Mouse (Mus musculus): ENCODE results near the gene Ggt6.
A peak's percentile ranks its signal among the peaks of the same experiment; 100 is the strongest.

Gene Ggt6

DNA sequence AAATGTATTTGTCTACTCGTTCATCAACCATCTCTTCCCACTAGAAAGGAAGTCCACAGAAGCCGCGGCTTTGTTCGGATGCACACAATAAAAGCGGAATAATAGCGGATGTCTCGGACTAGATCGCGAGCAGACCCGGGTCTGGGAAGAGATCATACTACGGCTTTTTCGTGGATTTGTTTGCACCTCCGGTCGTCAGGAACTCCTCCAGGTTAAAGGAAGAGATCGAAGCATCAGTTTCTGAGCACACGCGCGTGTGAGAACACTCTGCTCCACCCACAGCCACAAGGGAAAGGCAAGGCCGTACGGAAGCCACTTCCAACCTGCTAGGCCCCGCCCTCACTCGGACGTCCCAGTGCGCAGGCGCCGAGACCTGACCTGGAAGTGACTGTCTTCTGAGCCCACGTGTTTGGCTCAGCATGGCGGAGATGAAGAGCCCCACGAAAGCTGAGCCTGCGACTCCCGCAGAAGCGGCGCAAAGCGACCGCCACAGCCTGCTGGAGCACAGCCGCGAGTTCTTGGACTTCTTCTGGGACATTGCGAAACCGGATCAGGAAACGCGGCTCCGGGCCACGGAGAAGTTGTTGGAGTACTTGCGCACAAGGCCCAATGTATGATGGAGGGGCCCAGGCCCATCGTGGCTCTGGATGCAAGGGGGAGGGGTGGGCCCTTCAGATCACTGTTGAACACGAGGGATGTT is 5.8 kb downstream of the Ggt6 start, which contains the start of gene Mybbp1a:
Gene Mybbp1a (plus strand): TSS at position 391 of the 700 bp plus-strand sequence.
- peak; percentile 98 to 99 for DNase-seq

DNA sequence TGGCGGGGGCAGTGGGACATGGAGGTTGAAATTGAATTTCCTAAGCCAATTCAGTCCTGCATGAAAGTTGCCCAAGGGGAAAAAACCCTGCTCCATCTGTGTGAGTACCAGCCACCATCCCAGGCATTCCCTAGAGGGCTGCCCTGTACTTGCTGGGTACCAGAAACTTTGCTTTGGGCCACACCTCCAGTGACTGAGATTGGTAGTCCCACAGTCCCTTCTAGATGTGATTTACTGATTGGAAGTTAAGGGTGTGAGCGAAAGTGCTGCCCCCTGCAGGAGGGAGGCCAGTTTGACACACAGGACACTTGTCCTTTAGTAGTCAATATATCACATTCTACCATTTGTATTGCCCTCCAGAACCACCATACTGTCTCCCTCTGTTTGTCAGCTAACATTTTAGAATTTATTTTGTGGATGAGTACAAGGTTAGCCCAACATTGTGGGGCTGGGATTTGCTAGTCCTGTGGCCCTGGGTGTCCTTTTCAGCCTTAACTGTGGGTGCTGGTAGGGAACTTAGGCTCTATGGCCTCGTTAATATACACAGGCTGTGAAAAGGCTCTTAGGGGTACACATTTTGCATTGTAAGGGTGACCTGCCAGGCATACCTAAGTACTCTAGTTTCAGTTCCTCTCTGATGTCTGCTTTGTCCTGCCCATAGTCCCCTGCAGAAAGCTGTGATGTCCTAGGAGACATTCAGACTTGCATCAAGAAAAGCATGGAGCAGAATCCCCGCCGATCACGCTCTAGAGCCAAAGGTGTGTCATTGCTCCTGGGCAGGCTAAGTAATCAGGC is 11.2 kb downstream of the Ggt6 start:
- peak; percentile 36 to 43 for DNase-seq

DNA sequence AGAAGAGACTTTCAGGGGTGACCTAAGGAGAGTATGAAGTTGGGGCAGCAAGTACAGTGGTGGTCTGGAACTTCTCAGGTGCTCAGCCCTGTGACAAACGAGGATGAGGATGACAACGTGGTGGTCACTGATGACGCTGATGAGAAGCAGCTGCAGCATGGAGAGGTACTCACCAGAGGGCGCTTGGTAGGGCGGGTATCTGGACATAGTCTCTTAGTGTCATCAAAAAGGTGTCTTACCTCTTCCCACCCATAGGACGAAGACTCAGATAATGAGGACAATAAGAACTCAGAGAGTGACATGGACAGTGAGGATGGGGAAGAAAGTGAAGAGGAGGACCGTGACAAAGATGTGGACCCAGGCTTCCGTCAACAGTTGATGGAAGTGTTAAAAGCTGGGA is 12.1 kb downstream of the Ggt6 start:
- DNase-seq = no peak

DNA sequence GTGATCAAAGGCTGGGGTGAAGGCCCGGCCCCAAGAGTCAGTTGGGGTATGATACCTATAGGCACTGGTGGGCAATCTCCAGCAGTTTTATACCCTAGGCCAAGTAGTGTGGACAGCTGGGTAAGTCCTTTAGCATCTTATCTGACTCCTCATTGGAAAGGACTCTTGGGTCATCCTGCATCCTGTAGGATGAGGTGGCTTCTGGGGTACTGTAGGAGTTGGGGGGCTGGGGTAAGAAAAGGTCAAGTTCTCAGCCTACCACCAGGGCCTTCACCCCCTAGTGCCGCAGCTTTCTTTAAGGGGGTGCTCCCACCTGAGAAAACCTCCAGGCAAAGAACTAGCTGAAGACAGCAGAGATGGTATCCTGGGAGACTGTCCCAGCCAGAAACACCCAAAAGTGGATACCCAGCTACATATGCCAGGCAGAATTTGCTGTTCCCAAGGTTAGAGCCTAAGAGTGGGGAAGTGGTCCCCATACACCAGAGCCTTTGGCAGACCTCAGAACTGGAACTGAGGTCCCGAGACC is 16.9 kb downstream of the Ggt6 start:
- no peak for DNase-seq

DNA sequence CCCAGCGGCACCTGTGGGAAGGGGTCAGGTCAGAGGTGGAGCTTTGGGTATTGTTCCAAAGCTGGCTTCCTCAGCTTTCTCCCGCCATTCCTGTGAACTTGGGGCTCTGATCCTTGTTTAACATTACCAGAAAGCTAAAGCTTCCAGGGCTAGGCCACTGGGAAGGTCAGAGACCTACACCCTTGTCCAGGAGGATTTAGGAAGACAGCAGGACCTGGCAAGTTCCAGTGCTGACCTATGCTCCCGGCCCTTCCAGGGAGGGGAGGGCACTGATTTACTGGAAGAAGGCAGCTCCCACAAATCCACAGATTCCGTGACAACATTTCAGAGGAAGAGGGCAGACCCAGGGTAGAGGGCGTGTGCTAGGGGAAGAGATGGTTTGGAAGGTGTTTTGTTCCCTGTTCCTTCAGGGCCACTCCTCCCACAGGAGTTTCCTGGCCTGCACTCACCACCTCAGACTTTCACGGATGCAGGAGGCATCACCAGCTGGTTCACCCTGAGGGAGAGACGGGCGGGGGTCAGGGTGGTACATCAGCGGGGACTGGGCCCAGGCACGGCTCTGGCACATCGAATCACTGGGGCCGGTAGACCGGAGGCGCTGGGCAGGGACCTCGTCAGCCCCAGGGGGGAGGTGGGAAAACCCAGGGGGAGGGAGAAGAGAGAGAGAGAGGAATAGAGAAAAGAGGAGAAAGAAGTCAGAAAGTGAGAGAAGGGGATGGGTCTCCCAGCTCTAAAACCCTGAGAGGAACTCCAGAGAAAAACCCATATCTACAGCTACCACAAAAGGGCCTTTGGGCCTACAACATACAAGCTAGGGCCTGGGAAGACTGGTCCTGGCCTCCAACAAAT is 18.0 kb downstream of the Ggt6 start:
- no peak for DNase-seq

DNA sequence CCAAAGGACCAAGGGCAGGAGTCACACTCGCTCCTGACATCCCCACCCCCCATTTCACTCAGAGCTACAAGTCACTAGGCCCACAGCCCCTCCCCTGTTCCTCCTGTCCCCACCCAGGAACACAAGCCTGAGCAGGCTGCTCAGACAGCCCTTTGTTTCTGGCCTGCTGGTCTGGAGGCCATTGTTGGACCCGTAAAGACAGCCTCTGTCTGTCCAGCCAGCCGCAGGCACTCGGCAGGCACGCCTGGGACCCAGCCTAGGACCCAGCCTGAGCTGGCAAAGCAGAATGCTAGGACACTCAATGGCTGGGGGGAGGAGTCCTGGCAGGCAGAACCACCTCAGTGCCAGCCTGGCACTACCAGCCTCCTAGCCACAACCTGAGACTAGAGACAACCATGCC is 20.4 kb downstream of the Ggt6 start:
- no peak for DNase-seq

DNA sequence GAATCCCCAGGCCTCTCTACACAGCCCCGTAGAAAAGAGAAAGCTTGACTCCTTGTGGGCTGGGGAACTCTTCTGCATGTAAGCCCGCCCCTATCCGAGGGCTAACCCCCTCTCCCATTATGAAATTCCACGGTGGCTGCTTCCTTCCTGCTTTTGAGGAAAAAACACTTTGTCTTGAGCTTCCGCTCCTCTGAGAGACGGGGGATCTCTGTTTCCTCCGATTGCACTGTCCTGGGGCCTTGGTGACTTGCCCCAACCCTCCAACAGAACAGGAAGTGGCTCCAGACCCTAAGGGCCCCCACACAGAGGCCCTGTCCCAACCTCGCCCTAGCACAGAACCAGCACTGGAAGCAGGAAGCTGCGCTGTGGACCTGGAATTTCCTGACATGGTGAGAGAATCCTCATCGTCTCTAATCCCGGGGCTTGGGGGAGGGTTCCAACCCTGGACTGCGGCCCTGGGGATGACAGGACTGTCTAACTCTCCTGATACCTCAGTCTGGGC is 22.7 kb downstream of the Ggt6 start:
- no peak for DNase-seq

DNA sequence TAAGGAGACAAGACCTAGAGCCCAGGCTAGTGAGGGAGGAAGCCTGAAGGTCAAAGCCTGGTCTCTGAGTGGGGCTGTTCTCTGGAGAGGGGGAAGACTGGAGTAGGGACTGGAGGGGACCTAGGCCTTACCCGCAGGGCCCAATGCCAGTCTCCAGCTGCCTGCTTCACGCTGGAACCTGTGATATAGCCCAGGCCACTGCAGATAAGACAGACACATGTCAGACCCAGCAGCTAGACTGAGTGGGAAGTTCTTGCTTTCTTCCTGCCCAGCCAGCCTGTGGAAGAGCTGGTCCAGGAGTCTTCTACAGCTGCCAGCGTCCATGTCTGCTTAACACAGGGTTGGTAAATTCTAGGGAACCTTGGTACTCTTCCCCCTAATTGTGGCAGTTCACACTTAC is 23.2 kb downstream of the Ggt6 start:
- DNase-seq = no peak

DNA sequence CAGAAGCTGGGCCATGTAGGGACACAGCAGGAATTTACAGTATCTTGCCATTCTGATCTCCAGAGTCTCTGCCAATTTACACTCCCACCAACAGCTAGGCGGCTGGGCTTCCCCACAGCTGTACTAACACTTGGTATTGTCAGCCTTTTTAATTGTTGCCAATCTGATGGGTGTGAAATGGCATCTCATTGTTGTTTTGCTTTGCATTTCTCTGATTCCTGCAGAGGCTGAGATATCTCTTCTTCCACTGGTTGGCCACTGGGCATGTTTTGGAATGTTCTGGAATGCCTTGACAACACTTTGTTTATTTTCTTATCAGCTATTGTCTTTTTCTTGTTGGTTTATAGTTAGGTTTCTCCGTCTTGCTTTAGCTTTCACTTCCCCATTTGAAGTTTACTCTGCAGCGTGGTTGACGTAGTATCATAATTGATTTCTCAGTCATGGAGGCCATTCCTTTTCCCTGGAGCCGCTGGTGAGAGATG is 26.2 kb downstream of the Ggt6 start:
- no peak for DNase-seq

DNA sequence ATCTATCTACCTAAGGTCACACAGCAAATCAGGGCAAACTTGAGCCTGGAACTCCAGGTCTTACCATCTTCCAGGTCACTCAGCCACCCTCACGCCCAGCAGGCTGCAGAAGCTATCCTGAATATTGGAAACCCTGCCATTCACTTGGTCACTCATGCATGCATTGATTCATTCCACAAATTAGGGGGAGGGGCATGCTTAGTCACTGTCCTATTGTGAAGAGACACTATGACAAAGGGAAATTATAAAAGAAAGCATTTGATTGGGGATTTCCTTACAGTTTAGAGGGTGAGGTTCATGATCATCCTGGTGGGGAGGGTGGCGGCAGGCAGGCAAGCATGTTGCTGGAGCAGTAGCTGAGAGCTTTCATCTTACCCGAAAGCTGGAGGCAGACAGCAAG is 29.5 kb downstream of the Ggt6 start:
- DNase-seq = no peak

DNA sequence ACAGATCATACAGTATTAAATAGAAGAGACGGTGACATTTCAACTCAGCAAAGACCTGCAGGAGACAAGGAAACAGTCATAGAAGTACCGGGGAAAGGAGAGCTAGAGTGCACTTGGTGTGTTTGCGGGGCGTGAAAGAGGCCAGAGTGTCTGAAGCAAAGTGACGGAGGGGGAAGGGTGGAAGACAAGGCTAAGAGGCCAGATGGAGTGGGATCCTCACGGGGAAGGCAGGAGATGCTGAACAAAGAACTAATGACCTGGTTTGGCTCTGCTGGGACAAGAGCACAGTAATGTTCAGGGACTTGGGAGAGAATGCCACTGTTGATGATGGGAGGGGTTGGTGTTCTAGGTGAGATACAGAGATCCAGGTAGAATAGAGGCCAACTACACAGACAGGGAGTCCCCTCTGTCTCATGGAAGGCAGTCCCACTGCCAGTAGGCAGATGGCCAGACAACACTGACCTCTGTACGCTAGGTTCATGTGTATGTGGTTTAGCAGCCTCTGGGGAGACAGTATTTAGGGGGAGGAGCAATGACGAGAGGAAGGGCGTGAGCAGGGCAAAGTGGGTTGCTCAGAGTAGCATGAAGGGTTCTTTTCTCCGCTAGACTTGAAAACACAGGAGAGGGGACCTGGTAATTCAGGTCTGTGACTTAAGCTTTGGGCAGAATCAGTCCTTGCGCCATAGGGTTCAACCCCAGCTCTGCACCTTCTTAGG is 30.8 kb downstream of the Ggt6 start:
- no peak for DNase-seq

DNA sequence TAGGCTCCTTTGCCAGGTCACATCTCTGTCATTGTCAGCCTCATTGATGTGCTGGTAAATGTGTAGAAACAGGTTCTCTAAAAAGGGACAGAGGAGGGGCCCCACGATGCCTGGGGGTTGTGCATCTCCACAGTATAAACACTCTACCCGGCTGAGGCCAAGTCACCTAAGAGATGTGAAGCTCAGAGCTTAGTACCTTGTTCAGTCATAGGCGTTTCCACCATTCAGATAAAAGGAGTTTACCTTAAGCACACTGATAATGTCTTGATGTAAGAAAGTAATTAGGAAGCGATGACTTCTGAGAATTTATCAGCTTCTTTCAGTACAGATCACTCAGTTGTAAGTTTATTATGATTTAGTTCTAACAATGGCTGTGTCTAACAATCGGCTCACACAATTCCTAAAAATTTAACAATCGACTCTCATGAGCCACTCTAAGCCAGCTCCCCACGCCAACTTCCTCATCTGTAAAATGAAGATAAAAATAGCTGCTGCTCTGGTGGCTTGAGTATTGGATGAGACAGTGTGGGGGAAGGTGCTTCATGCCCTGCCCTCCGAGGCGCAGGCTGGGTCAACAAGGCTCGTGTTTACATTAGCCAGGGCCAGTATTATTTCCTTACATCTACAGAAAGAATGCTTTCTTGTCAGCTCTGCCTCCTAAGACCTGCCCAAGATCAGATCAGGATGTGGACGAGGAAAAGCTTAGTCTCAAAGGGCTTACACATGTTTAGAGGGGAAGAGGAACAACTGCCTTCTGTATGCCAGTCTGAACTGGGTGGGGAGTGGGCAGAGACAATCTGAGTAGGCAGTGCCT is 31.6 kb downstream of the Ggt6 start:
- DNase-seq = no peak

DNA sequence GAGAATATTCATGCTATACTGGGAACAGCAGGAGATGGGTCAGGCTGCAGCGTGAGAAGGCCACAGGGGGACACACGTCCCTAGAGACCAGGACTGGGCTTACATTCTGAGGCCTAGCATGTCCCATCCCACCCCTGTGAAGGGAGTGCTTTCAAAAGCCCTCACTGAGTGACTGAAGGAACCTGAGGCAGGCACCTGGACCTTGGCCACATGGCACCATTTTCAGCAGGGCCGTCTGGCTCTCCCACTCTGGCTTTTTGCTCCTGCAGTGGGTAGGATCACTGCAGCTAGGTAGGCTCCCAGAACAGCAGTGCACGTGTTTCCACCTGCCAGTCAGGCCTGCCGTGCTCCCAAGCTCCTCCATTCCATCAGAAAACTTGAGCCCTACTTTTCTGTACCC is 33.2 kb downstream of the Ggt6 start:
- DNase-seq = no peak

DNA sequence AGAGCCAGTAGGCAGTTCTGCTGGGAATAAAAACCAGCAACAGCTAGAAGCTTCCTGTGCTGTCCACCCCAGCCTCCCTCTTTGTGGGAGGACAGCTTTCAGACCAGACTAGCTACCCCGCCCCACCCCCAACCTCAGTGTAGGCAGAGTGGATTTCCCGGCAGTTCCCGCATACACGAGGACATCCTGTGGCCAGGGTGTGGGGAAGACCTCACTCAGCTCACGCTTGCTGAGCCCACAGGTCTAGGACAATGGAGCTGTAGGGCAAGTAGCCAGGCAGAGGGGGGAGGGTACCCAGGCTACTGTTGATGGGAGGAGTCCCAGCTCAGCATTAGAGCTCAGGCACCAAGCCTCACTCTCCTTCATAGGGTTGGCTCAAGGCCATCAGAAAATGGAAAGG is 33.9 kb downstream of the Ggt6 start:
- no peak for DNase-seq

DNA sequence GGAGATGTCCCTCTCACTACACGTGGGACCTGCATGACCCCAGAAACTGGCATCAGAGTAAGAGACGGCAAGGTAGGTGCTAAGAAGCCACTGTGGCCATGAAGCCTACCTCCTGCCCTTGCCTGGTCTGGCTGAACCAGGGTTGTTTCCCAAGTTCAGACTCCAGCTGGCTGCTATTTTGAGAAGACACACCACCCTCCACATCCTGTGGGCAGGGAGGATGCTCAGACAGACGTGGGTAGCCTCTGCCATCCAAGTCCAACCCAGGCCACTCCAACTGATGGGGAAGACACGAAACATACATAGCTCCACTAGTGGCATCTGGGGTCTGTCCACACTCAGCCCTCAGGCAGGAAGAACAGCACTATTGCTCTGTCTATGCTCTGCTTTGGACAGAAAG is 34.7 kb downstream of the Ggt6 start:
- no peak for DNase-seq

DNA sequence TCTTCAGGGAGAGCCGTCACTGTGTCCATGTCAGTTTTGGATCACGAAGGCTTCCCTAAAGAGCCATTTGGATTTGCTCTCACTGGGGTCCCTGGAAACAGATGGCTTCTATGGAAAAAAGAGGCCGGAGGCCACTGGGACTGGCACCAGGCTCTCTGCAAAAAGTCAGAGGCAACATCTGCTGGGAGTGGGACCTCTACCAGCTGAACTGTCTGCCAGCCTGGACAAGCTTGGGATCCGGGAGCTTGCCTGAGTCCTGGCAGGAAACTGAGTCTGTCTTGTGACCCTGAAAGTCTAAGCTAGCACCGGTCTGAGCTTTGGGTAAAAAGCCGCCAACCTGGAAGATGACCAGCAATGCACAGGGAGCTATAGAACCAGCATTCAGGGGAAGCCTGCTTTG is 36.1 kb downstream of the Ggt6 start:
- no peak for DNase-seq

DNA sequence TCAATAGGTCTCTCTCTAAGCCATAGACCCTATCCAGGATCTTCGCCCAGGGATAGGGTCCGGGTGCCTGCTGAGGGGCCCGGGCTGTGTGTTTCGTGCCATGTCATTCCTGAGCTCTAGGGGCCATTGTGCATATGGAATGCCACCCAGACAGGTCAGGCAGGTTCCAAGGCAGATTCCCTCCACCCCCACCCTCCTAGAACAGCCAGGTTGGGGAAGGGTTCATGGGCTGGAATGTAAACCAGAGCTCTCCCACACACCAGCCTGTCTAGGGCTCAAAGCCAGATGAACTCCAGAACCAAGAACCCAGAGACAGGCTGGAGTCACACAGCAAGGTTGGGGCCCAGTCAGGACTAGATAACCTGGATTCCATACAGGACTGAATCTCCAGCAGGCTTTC is 38.2 kb downstream of the Ggt6 start:
- no peak for DNase-seq

DNA sequence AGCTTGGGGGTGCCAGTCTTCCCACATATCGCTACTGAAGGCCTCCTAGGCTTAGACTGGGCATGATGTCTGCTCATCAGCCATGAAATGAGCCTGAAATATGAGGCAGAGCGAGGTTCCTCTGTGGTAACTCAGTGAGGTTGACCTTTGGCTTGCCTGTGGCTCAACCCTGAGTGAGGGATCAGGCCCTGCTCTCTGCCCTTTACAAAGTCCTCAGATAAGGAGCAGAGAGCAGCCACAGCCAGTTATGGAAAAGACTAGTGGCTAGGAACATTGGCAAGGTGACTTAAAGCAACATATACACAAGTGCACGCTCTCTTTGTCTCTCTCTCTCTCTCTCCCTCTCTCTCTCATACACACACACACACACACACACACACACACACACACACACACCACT is 39.6 kb downstream of the Ggt6 start:
- no peak for DNase-seq

DNA sequence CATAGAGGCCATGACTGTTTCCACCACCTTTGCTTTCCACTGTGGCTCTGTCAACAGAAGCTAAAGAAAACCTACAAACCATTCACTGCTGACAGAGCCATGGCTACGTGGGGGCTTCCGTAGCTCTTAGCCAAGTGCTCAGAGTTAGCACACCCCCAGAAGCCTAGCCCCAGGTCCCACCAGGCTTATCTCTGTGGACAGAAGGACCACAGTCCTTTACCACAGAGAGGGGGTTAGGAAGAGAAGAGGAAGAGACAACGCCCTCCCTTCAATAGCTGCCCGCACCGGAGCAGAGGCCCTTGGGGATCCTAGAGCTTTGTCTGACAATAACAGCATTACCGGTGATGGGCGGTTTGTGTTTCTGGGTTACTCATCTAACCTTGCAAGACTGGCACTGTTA is 40.1 kb downstream of the Ggt6 start:
- no peak for DNase-seq

DNA sequence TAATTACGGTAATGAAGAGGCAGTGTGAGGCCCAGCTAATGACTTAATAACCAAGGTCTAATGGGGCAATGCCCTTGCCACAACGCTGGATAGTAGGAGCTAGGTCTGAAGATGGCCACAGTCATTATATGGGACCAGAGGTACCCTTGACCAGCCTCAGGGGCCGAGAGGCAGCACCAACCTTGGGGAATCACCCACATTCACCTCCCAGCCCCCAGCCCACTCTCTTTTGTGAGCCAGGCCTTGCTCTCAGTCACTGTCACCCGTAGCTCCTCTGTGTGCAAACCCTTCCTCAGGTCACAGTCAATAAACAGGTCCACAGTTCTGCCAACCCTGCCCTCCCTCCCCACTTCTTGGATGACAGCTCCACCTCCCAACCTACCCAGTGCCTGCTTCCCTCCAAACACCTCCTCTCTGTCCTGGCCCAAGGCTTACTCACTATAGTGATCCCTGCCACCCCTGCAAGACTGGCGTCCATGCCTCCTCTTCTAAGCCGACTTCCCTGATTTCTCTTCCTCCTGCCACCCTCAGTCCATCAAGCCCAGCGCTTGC is 40.8 kb downstream of the Ggt6 start:
- no peak for DNase-seq

DNA sequence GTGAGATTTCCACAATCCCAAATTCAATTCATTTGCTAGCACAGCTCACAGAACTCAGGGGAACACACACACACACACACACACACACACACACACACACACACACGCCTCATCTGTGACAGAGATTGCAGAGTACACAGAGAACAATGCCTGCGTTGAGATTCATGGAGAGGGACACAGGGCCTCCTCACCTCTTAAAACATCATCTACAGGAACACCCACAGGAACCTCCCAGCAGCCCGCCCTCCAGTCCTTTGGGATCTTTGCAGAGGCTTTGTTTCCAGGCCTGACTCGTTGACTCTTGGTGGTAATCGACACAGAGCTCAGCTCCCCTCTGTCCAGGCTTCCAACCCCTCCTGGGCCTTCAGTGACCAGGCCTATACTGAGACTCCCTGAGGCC is 41.9 kb downstream of the Ggt6 start:
- no peak for DNase-seq
